Mouse (Mus musculus) neural tube, embryonic 11.5 days (tissue): ENCODE measurements at regions not wholly inside any gene's neighbourhood (a gene's known extent, or its start where the extent isn't known, plus 50 kb on each side); places are given as distances from the start of the nearest gene placed in this dataset.

Experiments used
- ATAC-seq: fragments of 200-750 bp; cut with Nextera tagmentation; 2 replicates; pipeline ENCODE4 v1.8.0; 2017; ENCODE audit warnings: moderate number of reproducible peaks, mild to moderate bottlenecking, moderate TSS enrichment, moderate library complexity; ENCODE audit not compliant: insufficient read depth, low FRiP score, low TSS enrichment
- DNase-seq: peaks from one replicate; pipeline ENCODE4 v3.0.0-alpha.2; 2015; ENCODE audit warnings: low spot score
- H3K27ac ChIP-seq: fragments of 300-500 bp; sonication (generic); 2 replicates; pipeline ENCODE4 v1.5.1; 2014; ENCODE audit warnings: low read depth, mild to moderate bottlenecking, low read length
- H3K27me3 ChIP-seq: fragments of 300-500 bp; sonication (generic); 2 replicates; pipeline ENCODE4 v1.6.1; 2014; ENCODE audit warnings: mild to moderate bottlenecking, low read length, mixed read lengths; ENCODE audit not compliant: control insufficient read depth, insufficient read depth
- H3K36me3 ChIP-seq: fragments of 300-500 bp; sonication (generic); 2 replicates; pipeline ENCODE4 v1.6.1; 2014; ENCODE audit warnings: mild to moderate bottlenecking, low read length, moderate library complexity, mixed read lengths; ENCODE audit not compliant: control insufficient read depth, insufficient read depth
- H3K4me1 ChIP-seq: fragments of 300-500 bp; sonication (generic); 2 replicates; pipeline ENCODE4 v1.6.1; 2014; ENCODE audit warnings: low read length, mixed read lengths; ENCODE audit not compliant: control insufficient read depth, insufficient read depth
- H3K4me2 ChIP-seq: fragments of 300-500 bp; sonication (generic); 2 replicates; pipeline ENCODE4 v1.6.1; 2014; ENCODE audit warnings: low read depth, mild to moderate bottlenecking, moderate library complexity
- H3K4me3 ChIP-seq: fragments of 300-500 bp; sonication (generic); 2 replicates; pipeline ENCODE4 v1.5.1; 2014; ENCODE audit warnings: low read depth, low read length
- H3K9ac ChIP-seq: fragments of 300-500 bp; sonication (generic); 2 replicates; pipeline ENCODE4 v1.6.1; 2014; ENCODE audit warnings: mild to moderate bottlenecking, low read length
- H3K9me3 ChIP-seq: fragments of 300-500 bp; sonication (generic); 2 replicates; pipeline ENCODE4 v1.6.1; 2016; ENCODE audit warnings: low read length; ENCODE audit not compliant: control insufficient read depth
- WGBS: fragments of 180-500 bp; shearing (Covaris S2); extraction: QIAGEN DNeasy Blood & Tissue Kit; methylation state at CpG from one replicate; pipeline ENCODE4 v1.1.7; 2014; 5-methylcytosine and 5-hydroxymethylcytosine counted together

- Histone ChIP-seq H3K4me3 (no peak overlapping the region), H3K4me1 (no peaks in the 10 kb centered on the region), H3K36me3 (no peaks in the 10 kb centered on the region), H3K9me3 (no peaks in the 10 kb centered on the region), H3K27ac (no peak overlapping the region), H3K27me3 (no peaks in the 10 kb centered on the region), H3K4me2 (no peak overlapping the region), H3K9ac (no peak overlapping the region)
- 67% methylated on average over 6 of the region's 6 CpGs for WGBS
- no peak for ATAC-seq
- no peak for DNase-seq
Measured at GRCm38 (mm10) chr1:119122975-119123374, 69.6 kb upstream of the Gli2 start.

- WGBS, result 47% methylated on average over 8 of the region's 8 CpGs
- Histone ChIP-seq H3K4me3 (no peak overlapping the region), H3K27me3 (no peaks in the 10 kb centered on the region), H3K4me1 (no peaks in the 10 kb centered on the region), H3K9ac (no peak overlapping the region), H3K4me2 (no peak overlapping the region), H3K9me3 (no peaks in the 10 kb centered on the region), H3K27ac (no peak overlapping the region), H3K36me3 (no peaks in the 10 kb centered on the region)
- no peak for ATAC-seq
- DNase-seq, result no peak
Measured at GRCm38 (mm10) chr1:119119863-119120569, 66.6 kb upstream of the Gli2 start.

GRCm38 (mm10) chr1:119115106-119115674 is 61.8 kb upstream of the Gli2 start:
- Histone ChIP-seq H3K4me3 (no peak overlapping the region), H3K27ac (no peak overlapping the region), H3K9me3 (no peaks in the 10 kb centered on the region), H3K4me2 (no peak overlapping the region), H3K4me1 (no peaks in the 10 kb centered on the region), H3K9ac (no peak overlapping the region), H3K27me3 (no peaks in the 10 kb centered on the region), H3K36me3 (no peaks in the 10 kb centered on the region)
- WGBS, result 81% methylated on average over 7 of the region's 7 CpGs
- DNase-seq, result no peak
- no peak for ATAC-seq

GRCm38 (mm10) chr1:119108578-119108977 is 55.2 kb upstream of the Gli2 start:
- no peaks in the 10 kb centered on the region for H3K4me1 ChIP-seq
- H3K4me3 ChIP-seq, result no peak overlapping the region
- 76% methylated on average over 9 of the region's 9 CpGs for WGBS
- DNase-seq (no peak), ATAC-seq (no peak)
- no peaks in the 10 kb centered on the region for H3K27me3 ChIP-seq
- H3K36me3 ChIP-seq, result no peaks in the 10 kb centered on the region
- H3K4me2 ChIP-seq, result no peak overlapping the region
- H3K9me3 ChIP-seq, result no peaks in the 10 kb centered on the region
- no peak overlapping the region for H3K9ac ChIP-seq
- no peak overlapping the region for H3K27ac ChIP-seq

GRCm38 (mm10) chr1:119106246-119106975 is 53.0 kb upstream of the Gli2 start:
- Histone ChIP-seq H3K36me3 (no peaks in the 10 kb centered on the region), H3K9ac (no peak overlapping the region), H3K4me1 (no peaks in the 10 kb centered on the region), H3K9me3 (no peaks in the 10 kb centered on the region), H3K27ac (no peak overlapping the region), H3K4me2 (no peak overlapping the region), H3K4me3 (no peak overlapping the region), H3K27me3 (no peaks in the 10 kb centered on the region)
- 84% methylated on average over 18 of the region's 18 CpGs for WGBS
- ATAC-seq (no peak), DNase-seq (no peak)
